Mouse (Mus musculus) megakaryocyte, embryonic 14.5 days (primary cell): ENCODE measurements at regions not wholly inside any gene's neighbourhood (a gene's known extent, or its start where the extent isn't known, plus 50 kb on each side); places are given as distances from the start of the nearest gene placed in this dataset.

ENCODE experiments used
- FLI1 ChIP-seq: IDR thresholded peaks from 2 replicates; pipeline ENCODE4 v1.6.1; 2012; ENCODE audit warnings: low read length, inconsistent platforms, mixed read lengths
- GATA1 ChIP-seq: IDR thresholded peaks from 3 replicates; pipeline ENCODE4 v1.6.1; 2012; ENCODE audit warnings: mixed read lengths, low read length, inconsistent platforms, borderline replicate concordance

DNA sequence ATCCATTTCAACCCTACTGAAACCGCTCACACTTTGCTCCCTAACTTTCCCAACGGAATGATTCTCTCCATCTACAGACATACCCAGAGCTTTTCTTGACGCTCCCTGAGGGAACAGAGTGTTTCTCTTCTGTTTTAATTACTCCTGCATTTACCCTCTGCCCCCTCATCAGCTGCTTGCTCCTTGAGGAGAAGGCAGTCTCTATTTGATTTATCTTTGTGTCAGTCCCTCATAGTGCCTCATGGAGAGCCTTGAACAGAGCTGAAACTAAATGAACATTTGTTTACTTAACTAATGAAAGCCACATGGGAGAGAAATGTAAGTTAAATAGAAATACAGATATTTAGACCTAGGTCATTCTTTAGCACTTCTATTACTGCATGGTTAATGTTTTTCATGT is 74.4 kb upstream of the Mroh9 start:
- TF ChIP-seq GATA1: no peak
- no peak for TF ChIP-seq FLI1
